Mouse (Mus musculus): ENCODE results near the gene 1700122O11Rik. TPM values are rescaled to one million over a fixed set of nuclear protein-coding genes. Genes with fewer than 3 reads are reported as not detected.

1700122O11Rik gene
- not detected in 2 replicates for polyA plus RNA-seq (2016; fragmentation: Nextera tagmentation; extraction: Ambion mirVana)

- no peak within 1 kb of the TSS; the same call in 1 of the 2 replicates for H3K27ac ChIP-seq
These were observed at the start of gene 1700122O11Rik for GRCm38 (mm10) chr17:48038193-48038592. 1700122O11Rik (minus strand) TSS chr17:48038293.

GRCm38 (mm10) chr17:48080626-48081025 is 42.5 kb upstream of the 1700122O11Rik start:
- H3K36me3 ChIP-seq = no peaks in the 10 kb centered on the region
- DNase-seq (ENCODE audit: low spot score) = no peak
- H3K4me1 ChIP-seq = no peaks in the 10 kb centered on the region
- peaks cover 3% of the 10 kb centered on the region; the same call in 1 of the 2 replicates for H3K27me3 ChIP-seq (ENCODE audit: insufficient read depth, poor library complexity, severe bottlenecking)
- 33% methylated on average over 3 of the region's 3 CpGs for WGBS
- no peaks in the 10 kb centered on the region for H3K9me3 ChIP-seq
- no peak overlapping the region for H3K4me3 ChIP-seq
- H3K27ac ChIP-seq = no peak overlapping the region

More at GRCm38 (mm10) chr17:48038193-48038592, at the start of gene 1700122O11Rik:
- no peak within 1 kb of the TSS for H3K4me3 ChIP-seq
- WGBS = 92% methylated on average over 2 of the region's 2 CpGs
- no peaks in the 10 kb centered on the region for H3K27me3 ChIP-seq (ENCODE audit: insufficient read depth, poor library complexity, severe bottlenecking)
- H3K4me1 ChIP-seq = peaks cover 49% of the 10 kb centered on the region
- DNase-seq (ENCODE audit: low spot score) = no peak
- H3K36me3 ChIP-seq = no peaks in the 10 kb centered on the region
- no peaks in the 10 kb centered on the region for H3K9me3 ChIP-seq

GRCm38 (mm10) chr17:48067729-48068128 is 29.6 kb upstream of the 1700122O11Rik start:
- Histone ChIP-seq H3K4me1 (peaks cover 16% of the 10 kb centered on the region), H3K27me3 (ENCODE audit: insufficient read depth, poor library complexity, severe bottlenecking) (peaks cover 4% of the 10 kb centered on the region; the same call in 1 of the 2 replicates), H3K4me3 (no peak overlapping the region), H3K9me3 (no peaks in the 10 kb centered on the region), H3K27ac (no peak overlapping the region), H3K36me3 (no peaks in the 10 kb centered on the region)
- no peak for DNase-seq (ENCODE audit: low spot score)
- WGBS = 19% methylated on average over 5 of the region's 5 CpGs

GRCm38 (mm10) chr17:48067083-48067614 is 29.1 kb upstream of the 1700122O11Rik start:
- H3K27me3 ChIP-seq (ENCODE audit: insufficient read depth, poor library complexity, severe bottlenecking) = peaks cover 5% of the 10 kb centered on the region; the same call in 1 of the 2 replicates
- H3K4me1 ChIP-seq = peaks cover 16% of the 10 kb centered on the region
- no peak for DNase-seq (ENCODE audit: low spot score)
- no peak overlapping the region for H3K27ac ChIP-seq
- no peaks in the 10 kb centered on the region for H3K9me3 ChIP-seq
- H3K4me3 ChIP-seq = no peak overlapping the region
- WGBS = 69% methylated on average over 10 of the region's 10 CpGs
- H3K36me3 ChIP-seq = no peaks in the 10 kb centered on the region

DNA sequence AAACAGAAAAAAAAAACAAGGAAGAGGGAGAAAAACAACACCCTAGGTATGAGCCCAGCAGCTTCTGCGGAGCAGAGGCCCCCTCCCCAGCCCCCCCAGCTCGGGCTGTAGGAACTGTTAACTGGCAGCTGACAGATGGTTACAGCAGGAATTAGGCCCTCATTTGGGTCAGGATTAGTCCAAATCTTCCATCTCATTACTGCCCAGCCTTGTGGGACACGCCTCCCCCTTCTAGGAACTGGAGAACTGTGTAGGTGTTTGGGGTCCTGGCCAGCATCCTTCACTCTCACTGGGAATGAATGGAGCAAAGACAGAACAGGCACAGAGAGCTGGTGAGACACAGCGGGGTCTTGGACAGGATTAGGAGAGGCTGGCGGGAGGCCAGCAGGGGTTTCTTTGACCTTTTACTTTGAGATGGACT is 27.0 kb upstream of the 1700122O11Rik start:
- no peak for DNase-seq (ENCODE audit: low spot score)
- Histone ChIP-seq H3K4me1 (peaks cover 20% of the 10 kb centered on the region), H3K9me3 (no peaks in the 10 kb centered on the region), H3K27me3 (ENCODE audit: insufficient read depth, poor library complexity, severe bottlenecking) (peaks cover 5% of the 10 kb centered on the region; the same call in 1 of the 2 replicates), H3K27ac (no peak overlapping the region), H3K36me3 (no peaks in the 10 kb centered on the region), H3K4me3 (no peak overlapping the region)
- 29% methylated on average over 5 of the region's 5 CpGs for WGBS

GRCm38 (mm10) chr17:48064196-48064843 is 26.2 kb upstream of the 1700122O11Rik start:
- DNase-seq (ENCODE audit: low spot score) = no peak
- WGBS = 42% methylated on average over 10 of the region's 10 CpGs

GRCm38 (mm10) chr17:48057382-48057781 is 19.3 kb upstream of the 1700122O11Rik start:
- WGBS = 2% methylated on average over 12 of the region's 12 CpGs
- Histone ChIP-seq H3K36me3 (no peaks in the 10 kb centered on the region), H3K27ac (peak overlapping the region; percentile 29), H3K9me3 (no peaks in the 10 kb centered on the region), H3K27me3 (ENCODE audit: insufficient read depth, poor library complexity, severe bottlenecking) (peaks cover 50% of the 10 kb centered on the region), H3K4me3 (peak overlapping the region; percentile 39), H3K4me1 (peaks cover 20% of the 10 kb centered on the region)
- no peak for DNase-seq (ENCODE audit: low spot score)

More at GRCm38 (mm10) chr17:48064196-48064843, 26.2 kb upstream of the 1700122O11Rik start:
- Histone ChIP-seq H3K9me3 (no peaks in the 10 kb centered on the region), H3K4me3 (no peak overlapping the region), H3K4me1 (peaks cover 20% of the 10 kb centered on the region), H3K36me3 (no peaks in the 10 kb centered on the region), H3K27ac (no peak overlapping the region), H3K27me3 (ENCODE audit: insufficient read depth, poor library complexity, severe bottlenecking) (peaks cover 8% of the 10 kb centered on the region)

DNA sequence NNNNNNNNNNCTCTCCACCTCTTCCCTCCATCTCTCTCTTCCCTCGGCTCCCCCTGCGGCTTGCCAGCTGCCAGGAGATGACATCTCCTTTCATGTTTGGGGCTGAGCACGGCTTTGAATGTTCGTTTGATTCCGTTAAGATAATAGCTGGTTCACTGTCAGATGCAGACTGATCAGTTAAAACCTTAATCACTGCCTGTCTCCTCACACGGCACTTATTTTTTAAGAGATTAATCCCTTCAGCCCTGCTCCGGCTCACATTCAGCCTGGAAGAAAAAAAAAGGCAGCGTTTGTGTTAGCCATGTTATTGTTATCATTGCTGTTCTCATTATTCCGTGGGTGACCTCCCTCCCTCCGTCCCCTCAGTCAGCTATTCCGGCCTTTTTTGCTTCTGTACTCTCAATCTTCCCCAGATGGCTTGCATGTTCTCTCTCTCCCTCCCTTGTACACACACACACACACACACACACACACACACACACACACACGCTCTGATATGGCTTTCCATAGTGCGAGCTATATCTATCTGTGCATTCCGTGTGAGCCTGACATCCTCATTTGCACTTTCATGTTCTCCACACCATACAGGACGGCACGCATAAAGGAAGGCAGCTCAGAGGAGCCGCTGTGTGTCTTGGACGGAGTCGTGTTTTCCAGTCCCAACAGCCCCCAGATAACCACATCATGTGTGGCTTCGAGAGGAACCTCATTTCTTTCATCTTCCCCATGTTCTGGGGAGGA is 17.2 kb upstream of the 1700122O11Rik start:
- Histone ChIP-seq H3K36me3 (no peaks in the 10 kb centered on the region), H3K27ac (no peak overlapping the region), H3K27me3 (ENCODE audit: insufficient read depth, poor library complexity, severe bottlenecking) (peaks cover 60% of the 10 kb centered on the region), H3K9me3 (no peaks in the 10 kb centered on the region), H3K4me1 (peaks cover 24% of the 10 kb centered on the region), H3K4me3 (no peak overlapping the region)
- WGBS = 43% methylated on average over 20 of the region's 20 CpGs
- DNase-seq (ENCODE audit: low spot score) = no peak

- Histone ChIP-seq H3K4me3 (no peak overlapping the region), H3K9me3 (no peaks in the 10 kb centered on the region), H3K4me1 (peaks cover 24% of the 10 kb centered on the region), H3K36me3 (no peaks in the 10 kb centered on the region), H3K27ac (no peak overlapping the region), H3K27me3 (ENCODE audit: insufficient read depth, poor library complexity, severe bottlenecking) (peaks cover 63% of the 10 kb centered on the region)
- DNase-seq (ENCODE audit: low spot score) = no peak
- WGBS = 83% methylated on average over 2 of the region's 2 CpGs
These were observed 15.6 kb upstream of the 1700122O11Rik start for GRCm38 (mm10) chr17:48053646-48054045.

DNA sequence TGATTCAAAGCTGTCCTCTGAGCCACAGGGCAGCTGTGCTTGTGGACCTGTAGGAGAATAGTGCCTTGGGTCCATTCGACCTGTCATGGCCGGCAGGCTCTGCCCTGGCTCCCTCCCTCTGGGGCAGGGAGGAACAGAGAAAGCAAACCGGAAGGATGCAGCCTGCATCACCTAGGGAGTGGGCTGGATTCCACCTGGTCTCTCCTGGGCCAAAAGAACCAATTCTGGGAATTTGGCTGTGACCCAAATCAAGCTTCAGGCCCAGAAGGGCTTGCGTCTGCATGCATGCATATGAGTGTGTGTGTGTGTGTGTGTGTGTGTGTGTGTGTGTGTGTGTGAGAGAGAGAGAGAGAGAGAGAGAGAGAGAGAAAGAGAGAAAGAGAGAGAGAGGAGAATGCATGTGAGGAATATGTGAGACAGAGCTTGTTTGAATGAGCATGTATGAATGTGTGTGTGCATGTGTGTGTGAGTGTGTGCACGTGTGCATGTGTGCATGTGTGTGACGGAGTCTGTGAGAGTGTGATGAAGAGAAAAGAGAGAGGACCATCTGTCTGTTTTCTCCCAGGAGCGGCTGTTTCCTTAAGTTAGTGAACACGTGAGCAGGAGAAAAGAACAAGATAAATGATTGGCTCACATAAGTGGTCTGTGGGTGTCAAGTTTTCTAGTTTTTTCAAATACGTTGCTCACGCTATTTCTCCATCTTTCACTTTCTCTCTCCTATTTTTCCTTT is 14.4 kb upstream of the 1700122O11Rik start:
- H3K4me1 ChIP-seq = peaks cover 16% of the 10 kb centered on the region
- no peaks in the 10 kb centered on the region for H3K36me3 ChIP-seq
- H3K27ac ChIP-seq = no peak overlapping the region
- DNase-seq (ENCODE audit: low spot score) = no peak
- no peak overlapping the region for H3K4me3 ChIP-seq
- peaks cover 53% of the 10 kb centered on the region for H3K27me3 ChIP-seq (ENCODE audit: insufficient read depth, poor library complexity, severe bottlenecking)
- 73% methylated on average over 10 of the region's 10 CpGs for WGBS
- no peaks in the 10 kb centered on the region for H3K9me3 ChIP-seq

DNA sequence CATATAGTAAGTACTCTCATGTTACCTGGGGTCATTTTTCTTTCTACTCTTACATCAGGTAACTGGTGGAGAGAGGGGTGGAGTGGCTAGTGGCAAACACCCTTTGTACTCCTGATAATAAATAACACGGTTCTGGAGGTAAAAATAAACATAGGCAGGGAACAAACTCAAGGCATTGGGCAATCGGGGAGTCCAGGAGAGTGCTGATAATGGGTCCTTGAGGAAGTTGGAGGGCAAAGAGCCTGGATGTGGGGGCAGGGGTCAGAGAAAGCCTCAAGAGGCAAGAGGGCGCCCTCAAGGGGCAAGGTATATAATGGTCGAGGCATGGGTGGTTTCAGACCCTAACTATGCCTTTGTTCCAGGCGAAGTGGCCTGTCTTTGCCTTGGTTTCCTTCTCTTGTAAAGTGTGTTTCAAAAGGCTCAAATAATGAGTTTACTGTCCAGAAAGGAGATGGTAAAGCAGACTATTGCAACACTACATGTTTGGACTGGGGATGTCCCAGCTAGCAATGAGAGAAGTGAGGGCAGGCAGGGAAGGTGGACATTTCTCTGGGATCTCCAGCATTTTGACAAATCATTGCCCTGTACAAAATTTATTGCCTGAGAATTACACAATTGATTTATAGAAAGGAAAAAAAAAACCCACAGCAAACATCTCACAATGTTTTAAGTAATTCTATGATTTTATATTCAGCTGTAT is 13.7 kb upstream of the 1700122O11Rik start:
- no peak for DNase-seq (ENCODE audit: low spot score)
- H3K36me3 ChIP-seq = no peaks in the 10 kb centered on the region
- WGBS = 50% methylated on average over 5 of the region's 5 CpGs
- peaks cover 46% of the 10 kb centered on the region for H3K27me3 ChIP-seq (ENCODE audit: insufficient read depth, poor library complexity, severe bottlenecking)
- H3K27ac ChIP-seq = no peak overlapping the region
- peaks cover 9% of the 10 kb centered on the region; the same call in 1 of the 2 replicates for H3K4me1 ChIP-seq
- no peak overlapping the region for H3K4me3 ChIP-seq
- no peaks in the 10 kb centered on the region for H3K9me3 ChIP-seq

DNA sequence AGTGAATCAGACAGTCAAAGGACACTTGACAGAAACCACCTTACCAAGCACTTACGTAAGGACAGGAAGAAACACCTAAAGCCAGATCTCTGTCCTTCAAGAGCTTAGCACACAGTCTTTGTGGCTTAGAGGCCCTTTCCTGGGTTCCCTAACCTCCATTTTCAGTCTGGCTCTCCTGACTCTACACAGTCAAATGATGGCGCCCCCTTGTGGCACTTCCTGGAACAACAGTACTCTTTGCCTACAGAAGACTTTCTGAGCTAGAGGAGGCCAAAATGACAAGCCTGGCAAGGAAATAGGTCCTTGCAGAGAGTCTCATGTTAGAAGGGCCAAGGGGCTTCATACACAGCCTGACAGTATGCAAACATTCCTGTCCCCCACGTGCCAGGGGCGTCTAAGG is 7.5 kb upstream of the 1700122O11Rik start:
- Histone ChIP-seq H3K27me3 (ENCODE audit: insufficient read depth, poor library complexity, severe bottlenecking) (peaks cover 11% of the 10 kb centered on the region), H3K27ac (no peak overlapping the region), H3K36me3 (no peaks in the 10 kb centered on the region), H3K4me1 (peaks cover 15% of the 10 kb centered on the region), H3K9me3 (no peaks in the 10 kb centered on the region), H3K4me3 (no peak overlapping the region)
- DNase-seq (ENCODE audit: low spot score) = no peak
- WGBS = 28% methylated on average over 4 of the region's 4 CpGs
